Mouse (Mus musculus): ENCODE measurements at regions not wholly inside any gene's neighbourhood (a gene's known extent, or its start where the extent isn't known, plus 50 kb on each side); places are given as distances from the start of the nearest gene placed in this dataset.

GRCm38 (mm10) chr6:68631787-68632186, 1096.2 kb upstream of the Tacstd2 start:
- no peak for DNase-seq

GRCm38 (mm10) chr6:68606033-68606432, 1070.4 kb upstream of the Tacstd2 start:
- no peak for DNase-seq

Measured in lung, postnatal 36 days (tissue).